Mouse (Mus musculus) hindbrain, embryonic 12.5 days (tissue): ENCODE measurements at regions not wholly inside any gene's neighbourhood (a gene's known extent, or its start where the extent isn't known, plus 50 kb on each side); places are given as distances from the start of the nearest gene placed in this dataset.

Source experiments
- ATAC-seq: fragments of 200-750 bp; cut with Nextera tagmentation; 2 replicates; pipeline ENCODE4 v1.8.0; 2017; ENCODE audit warnings: moderate TSS enrichment; ENCODE audit not compliant: low FRiP score
- H3K27ac ChIP-seq: fragments of 300-500 bp; sonication (generic); 2 replicates; pipeline ENCODE4 v1.5.1; 2016; ENCODE audit warnings: mild to moderate bottlenecking
- H3K27me3 ChIP-seq: fragments of 300-500 bp; sonication (generic); 2 replicates; pipeline ENCODE4 v1.6.1; 2016; ENCODE audit warnings: mild to moderate bottlenecking
- H3K36me3 ChIP-seq: fragments of 300-500 bp; sonication (generic); 2 replicates; pipeline ENCODE4 v1.6.1; 2016; ENCODE audit warnings: mild to moderate bottlenecking
- H3K4me1 ChIP-seq: fragments of 300-500 bp; sonication (generic); 2 replicates; pipeline ENCODE4 v1.6.1; 2016
- H3K4me2 ChIP-seq: fragments of 300-500 bp; sonication (generic); replicated peaks from 2 replicates; pipeline ENCODE4 v1.6.1; 2016; ENCODE audit warnings: mild to moderate bottlenecking
- H3K4me3 ChIP-seq: fragments of 300-500 bp; sonication (generic); 2 replicates; pipeline ENCODE4 v1.5.1; 2016; ENCODE audit warnings: mild to moderate bottlenecking
- H3K9ac ChIP-seq: fragments of 300-500 bp; sonication (generic); 2 replicates; pipeline ENCODE4 v1.6.1; 2016; ENCODE audit warnings: mild to moderate bottlenecking, moderate library complexity
- H3K9me3 ChIP-seq: fragments of 300-500 bp; sonication (generic); replicated peaks from 2 replicates; pipeline ENCODE4 v1.6.1; 2016; ENCODE audit warnings: mild to moderate bottlenecking
- WGBS: fragments of 180-500 bp; shearing (Covaris S2); methylation state at CpG from one replicate; pipeline ENCODE4 v1.1.7; 2016; 5-methylcytosine and 5-hydroxymethylcytosine counted together

DNA sequence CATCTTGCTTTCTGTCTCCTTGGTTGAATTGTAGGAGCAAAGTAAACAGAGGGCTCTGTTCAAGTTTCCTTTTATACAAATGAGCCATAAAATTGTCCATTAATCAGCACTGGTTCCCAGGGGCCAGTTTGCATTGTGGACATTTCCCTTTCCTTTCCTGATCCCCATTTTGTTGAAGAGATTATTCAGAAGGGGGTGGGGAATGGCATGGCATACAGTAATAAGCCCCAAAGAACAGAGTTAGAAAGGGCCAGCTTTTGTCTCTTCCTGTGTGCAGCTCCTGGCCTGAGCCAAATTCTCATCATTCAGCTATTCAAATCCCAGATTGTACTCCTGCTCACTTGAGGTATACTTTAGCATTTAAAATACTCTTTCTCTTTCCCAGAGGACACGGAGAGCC is 441.8 kb downstream of the Epha4 start:
- WGBS: 56% methylated on average over 1 of the region's 1 CpGs

DNA sequence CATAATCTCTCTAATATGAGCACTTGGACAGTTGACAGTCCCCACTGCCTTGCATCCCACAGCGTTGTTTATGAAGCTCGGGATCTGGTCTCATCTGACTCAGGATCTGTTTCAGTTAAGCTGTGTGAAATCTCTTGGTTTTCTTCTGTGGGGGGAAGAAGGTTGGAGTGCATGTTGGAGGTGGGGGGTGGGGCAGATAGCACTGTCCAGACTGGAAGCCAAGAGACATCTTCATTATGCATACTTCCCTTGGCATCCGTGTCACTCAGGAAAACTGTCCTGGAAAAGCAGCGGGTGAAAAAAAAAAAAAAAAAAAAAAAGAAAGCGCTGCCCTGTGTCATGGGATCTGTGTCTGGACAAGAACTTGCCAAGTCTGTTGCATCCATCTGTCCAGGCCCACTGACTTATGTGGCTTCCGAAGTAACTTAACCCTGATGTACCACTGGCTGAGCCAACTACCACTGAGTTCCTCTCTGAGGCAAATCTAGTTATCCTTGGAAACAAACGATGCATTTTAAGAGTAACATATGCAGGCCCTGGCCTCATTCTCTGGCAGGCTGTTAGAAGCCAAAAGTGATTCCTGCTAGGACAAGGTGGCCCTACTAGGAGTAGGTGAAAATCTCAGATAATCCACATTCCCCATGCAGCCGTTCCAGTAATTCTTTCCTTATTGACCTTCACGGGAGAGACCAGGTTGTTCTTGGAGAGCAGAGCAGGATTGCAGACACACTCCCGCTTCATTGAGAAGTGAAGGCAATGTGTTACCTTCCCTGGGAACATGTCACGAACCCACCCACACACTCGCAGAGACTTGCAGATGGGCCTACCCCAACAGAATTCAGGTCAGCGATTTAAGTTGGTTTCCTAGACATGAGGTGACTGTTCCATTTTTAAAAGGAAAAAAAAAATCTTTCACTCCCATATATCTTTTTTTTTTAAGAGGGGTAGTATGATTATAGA is 439.7 kb downstream of the Epha4 start:
- no peak overlapping the region for H3K9ac ChIP-seq
- no peak overlapping the region for H3K4me3 ChIP-seq
- no peak for ATAC-seq
- no peak overlapping the region for H3K4me2 ChIP-seq
- no peaks in the 10 kb centered on the region for H3K9me3 ChIP-seq
- 79% methylated on average over 13 of the region's 13 CpGs for WGBS
- H3K36me3 ChIP-seq: no peaks in the 10 kb centered on the region
- H3K27me3 ChIP-seq: no peaks in the 10 kb centered on the region
- H3K27ac ChIP-seq: no peak overlapping the region
- H3K4me1 ChIP-seq: peaks cover 3% of the 10 kb centered on the region; the same call in 1 of the 2 replicates

More for the DNA sequence above, 441.8 kb downstream of the Epha4 start:
- no peak overlapping the region for H3K4me3 ChIP-seq
- peak; percentile 60 for ATAC-seq
- H3K27me3 ChIP-seq: no peaks in the 10 kb centered on the region
- H3K4me1 ChIP-seq: peaks cover 3% of the 10 kb centered on the region; the same call in 1 of the 2 replicates
- no peaks in the 10 kb centered on the region for H3K9me3 ChIP-seq
- no peak overlapping the region for H3K27ac ChIP-seq
- no peak overlapping the region for H3K9ac ChIP-seq
- no peak overlapping the region for H3K4me2 ChIP-seq
- no peaks in the 10 kb centered on the region for H3K36me3 ChIP-seq

DNA sequence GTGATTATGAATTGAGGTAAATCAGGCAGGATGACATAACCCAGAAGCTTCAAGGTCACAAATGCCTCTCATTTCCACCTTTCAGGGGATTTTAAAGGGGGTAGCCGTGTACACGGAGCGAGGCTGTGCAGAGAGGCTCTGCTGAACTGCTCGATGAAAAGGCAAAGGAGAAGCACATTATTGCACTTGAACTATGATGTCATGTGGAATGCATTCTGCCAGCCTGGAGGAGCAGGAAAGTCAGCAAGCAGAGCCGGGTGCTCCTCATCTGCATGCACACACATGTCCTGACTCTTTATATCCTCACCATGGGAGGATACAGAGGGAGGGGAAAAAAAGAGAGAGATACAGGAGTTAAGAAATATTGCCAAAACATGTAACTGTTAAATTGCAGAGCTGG is 434.1 kb downstream of the Epha4 start:
- no peak for ATAC-seq
- H3K27ac ChIP-seq: no peak overlapping the region
- peaks cover 24% of the 10 kb centered on the region for H3K4me1 ChIP-seq
- H3K9ac ChIP-seq: no peak overlapping the region
- WGBS: 37% methylated on average over 5 of the region's 5 CpGs
- H3K4me2 ChIP-seq: no peak overlapping the region
- no peak overlapping the region for H3K4me3 ChIP-seq
- no peaks in the 10 kb centered on the region for H3K36me3 ChIP-seq
- no peaks in the 10 kb centered on the region for H3K9me3 ChIP-seq
- no peaks in the 10 kb centered on the region; the same call in 1 of the 2 replicates for H3K27me3 ChIP-seq

DNA sequence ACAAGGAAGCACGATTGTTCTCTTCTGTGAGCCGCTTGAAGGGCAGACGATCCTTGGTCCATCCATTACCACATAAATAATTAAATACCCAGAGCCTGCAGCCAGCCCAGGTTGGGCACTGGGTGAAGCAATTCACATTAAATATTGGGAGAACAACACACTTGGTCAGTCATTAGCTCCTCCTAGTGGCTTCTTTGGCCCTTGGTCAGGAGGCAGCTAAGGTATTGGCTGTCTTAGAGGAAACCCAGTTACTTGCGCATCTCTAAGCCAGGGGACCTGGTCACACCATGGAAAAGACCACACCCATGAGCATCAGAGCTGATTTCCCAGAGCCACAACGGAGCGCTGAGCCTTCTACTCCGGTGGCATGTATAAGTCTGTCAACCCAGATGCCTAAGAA is 433.2 kb downstream of the Epha4 start:
- Histone ChIP-seq H3K36me3 (no peaks in the 10 kb centered on the region), H3K4me1 (peaks cover 24% of the 10 kb centered on the region), H3K27ac (no peak overlapping the region), H3K9me3 (no peaks in the 10 kb centered on the region), H3K4me2 (no peak overlapping the region), H3K27me3 (no peaks in the 10 kb centered on the region; the same call in 1 of the 2 replicates), H3K4me3 (no peak overlapping the region), H3K9ac (no peak overlapping the region)
- ATAC-seq: peak; percentile 40; the same call in 1 of the 2 replicates
- WGBS: 41% methylated on average over 7 of the region's 7 CpGs

DNA sequence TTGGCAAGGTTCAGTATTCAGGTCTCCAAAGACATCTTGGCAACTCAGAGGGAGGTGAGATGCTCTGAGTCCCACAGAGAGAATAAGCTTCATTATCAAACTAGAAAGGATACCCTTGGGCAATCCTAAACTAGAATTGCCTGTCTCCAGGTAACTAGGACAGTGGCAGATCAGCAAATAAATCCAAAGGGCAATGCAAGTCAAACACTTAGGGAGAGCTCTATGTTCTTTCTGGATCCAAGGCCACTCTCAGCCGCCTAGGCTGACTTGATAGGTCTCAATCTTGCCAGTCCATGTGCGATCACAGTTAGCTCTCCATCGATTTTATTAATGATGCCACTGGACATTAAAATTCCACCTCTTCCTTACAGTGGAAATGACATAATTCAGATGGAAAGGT is 432.5 kb downstream of the Epha4 start:
- H3K9ac ChIP-seq: no peak overlapping the region
- H3K36me3 ChIP-seq: no peaks in the 10 kb centered on the region
- H3K27me3 ChIP-seq: no peaks in the 10 kb centered on the region; the same call in 1 of the 2 replicates
- WGBS: 94% methylated on average over 3 of the region's 3 CpGs
- H3K27ac ChIP-seq: no peak overlapping the region
- H3K4me3 ChIP-seq: no peak overlapping the region
- no peak for ATAC-seq
- no peak overlapping the region for H3K4me2 ChIP-seq
- no peaks in the 10 kb centered on the region for H3K9me3 ChIP-seq
- H3K4me1 ChIP-seq: peaks cover 24% of the 10 kb centered on the region

DNA sequence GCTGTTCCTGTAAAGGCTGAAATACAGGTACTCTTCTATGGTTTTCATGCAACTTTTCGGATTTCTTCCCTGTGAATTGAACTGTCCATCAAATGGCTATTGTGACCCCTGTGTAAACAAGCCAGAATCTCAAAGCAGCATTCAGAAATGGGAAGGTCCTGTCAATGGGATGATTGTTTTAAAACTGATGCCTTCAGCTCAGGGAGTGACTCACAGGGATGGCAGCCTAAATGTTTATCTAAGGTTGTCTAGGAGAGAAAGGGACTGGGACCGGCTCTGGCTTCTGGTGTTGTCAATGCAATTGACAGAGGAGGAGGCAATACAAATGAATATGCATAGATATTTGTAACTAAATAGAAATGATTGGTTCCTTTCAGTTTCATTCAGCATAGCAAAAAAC is 421.3 kb downstream of the Epha4 start:
- Histone ChIP-seq H3K27me3 (no peaks in the 10 kb centered on the region), H3K36me3 (no peaks in the 10 kb centered on the region), H3K4me3 (no peak overlapping the region), H3K27ac (no peak overlapping the region), H3K9me3 (no peaks in the 10 kb centered on the region), H3K4me2 (no peak overlapping the region), H3K4me1 (no peaks in the 10 kb centered on the region), H3K9ac (no peak overlapping the region)
- 22% methylated on average over 2 of the region's 2 CpGs for WGBS
- no peak for ATAC-seq

DNA sequence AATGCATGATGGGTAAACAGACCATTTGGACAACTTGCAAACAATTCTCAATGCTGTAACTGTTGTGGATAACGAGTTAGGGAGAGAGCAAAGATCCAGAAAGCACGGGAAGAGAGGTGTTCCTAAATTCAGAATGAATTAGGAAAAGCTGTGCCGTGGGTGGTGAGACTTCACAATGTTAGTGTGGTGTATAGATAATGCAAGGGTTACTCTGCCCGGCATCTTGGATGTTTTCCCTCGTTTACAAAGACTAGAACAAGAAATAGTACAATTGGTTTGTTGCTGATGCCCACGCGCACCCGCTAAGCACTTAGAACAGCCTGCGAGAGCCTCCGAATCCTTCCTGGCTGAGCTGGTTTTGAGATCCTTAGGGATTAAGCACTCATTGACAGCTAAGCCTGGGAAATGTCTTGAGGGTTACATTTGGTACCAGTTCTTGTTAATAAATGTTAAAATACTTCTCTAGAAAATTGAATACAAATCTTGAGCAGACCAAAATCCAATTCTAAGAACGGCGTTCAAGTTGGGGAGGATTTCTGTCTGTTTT is 413.1 kb downstream of the Epha4 start:
- H3K27ac ChIP-seq: no peak overlapping the region
- H3K27me3 ChIP-seq: peaks cover 4% of the 10 kb centered on the region
- ATAC-seq: no peak
- no peaks in the 10 kb centered on the region for H3K9me3 ChIP-seq
- H3K4me3 ChIP-seq: no peak overlapping the region
- H3K4me1 ChIP-seq: peaks cover 7% of the 10 kb centered on the region; the same call in 1 of the 2 replicates
- no peak overlapping the region for H3K4me2 ChIP-seq
- H3K36me3 ChIP-seq: no peaks in the 10 kb centered on the region
- no peak overlapping the region for H3K9ac ChIP-seq
- 47% methylated on average over 12 of the region's 12 CpGs for WGBS

DNA sequence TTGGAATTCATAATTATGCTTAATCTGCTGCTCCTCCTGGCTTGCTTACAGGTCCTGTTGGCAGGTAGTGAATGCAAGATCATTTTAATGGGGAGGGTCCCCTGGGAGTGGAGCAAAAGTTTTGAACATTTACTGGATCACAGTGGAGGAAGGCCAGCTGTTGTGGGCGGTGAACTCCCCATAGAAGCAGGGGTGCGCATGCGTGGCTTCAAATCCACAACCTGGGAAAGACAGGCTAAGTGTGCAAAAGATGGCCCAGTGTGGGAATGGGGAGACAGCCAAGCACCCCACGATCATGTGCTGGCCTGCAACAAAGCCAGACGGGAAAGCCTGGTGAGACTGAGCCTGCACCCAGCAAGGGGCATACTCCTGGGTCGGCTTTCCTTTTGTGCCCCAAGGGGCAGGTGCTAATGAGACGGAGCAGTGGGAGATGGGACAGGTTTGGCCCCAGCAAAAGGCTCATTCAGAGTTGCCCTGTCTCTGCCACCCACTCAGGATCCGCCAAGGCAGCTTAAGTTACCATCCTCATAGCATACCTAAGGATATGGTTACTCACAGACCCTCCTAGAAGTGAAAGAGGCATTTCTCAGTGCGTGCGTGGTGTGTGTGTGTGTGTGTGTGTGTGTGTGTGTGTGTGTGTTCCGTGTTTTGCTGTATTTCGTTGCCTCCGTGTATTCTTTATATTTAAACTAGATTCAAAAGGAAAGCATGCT is 412.3 kb downstream of the Epha4 start:
- Histone ChIP-seq H3K9me3 (no peaks in the 10 kb centered on the region), H3K9ac (no peak overlapping the region), H3K36me3 (no peaks in the 10 kb centered on the region), H3K27ac (no peak overlapping the region), H3K4me2 (no peak overlapping the region), H3K4me1 (peaks cover 7% of the 10 kb centered on the region; the same call in 1 of the 2 replicates), H3K4me3 (no peak overlapping the region), H3K27me3 (peaks cover 4% of the 10 kb centered on the region)
- 41% methylated on average over 13 of the region's 13 CpGs for WGBS
- no peak for ATAC-seq

DNA sequence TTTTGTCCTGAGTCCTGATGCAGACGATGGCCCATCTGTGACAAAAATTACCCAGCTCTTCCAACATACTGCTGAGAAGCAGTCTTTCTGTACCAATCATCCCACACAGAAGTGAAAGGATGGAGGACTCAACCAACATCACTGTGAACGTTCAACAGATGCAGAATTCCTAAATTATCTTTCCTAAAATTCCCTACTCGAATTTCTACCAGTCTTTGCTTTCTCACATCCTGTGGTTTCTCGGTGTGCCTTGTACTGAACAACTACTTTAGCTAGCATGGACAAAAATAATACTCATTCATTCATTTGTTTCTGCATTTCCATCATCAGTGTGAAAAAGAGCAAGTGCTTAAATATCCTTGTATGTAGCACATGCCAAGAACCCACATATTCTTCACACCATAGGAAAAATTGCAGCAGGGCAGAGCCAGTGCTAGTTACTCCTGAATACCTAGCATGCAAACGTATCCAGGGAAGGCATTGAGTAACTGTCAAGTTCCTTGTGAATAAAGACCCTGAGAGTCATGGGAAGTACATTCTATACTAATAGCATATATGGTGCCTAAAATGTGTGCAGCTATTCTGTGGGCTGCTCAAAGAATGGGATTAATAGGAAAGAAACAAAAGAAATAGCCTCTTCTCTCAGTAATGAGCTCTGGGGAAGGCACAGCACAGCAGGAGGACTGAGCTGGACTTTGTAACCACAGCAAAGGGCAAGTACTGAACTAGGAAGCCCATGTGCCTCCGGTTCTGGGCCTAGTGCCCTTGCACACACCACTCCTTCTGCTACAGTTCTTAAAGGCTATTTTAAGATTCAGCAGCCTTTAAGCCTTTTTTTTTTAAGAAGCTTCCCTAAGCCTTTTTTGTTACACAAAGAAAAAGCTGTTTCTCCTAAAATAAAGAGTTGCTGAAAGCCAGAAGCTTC is 404.8 kb downstream of the Epha4 start:
- H3K27me3 ChIP-seq: no peaks in the 10 kb centered on the region
- no peak overlapping the region for H3K4me3 ChIP-seq
- no peak overlapping the region for H3K27ac ChIP-seq
- H3K9ac ChIP-seq: no peak overlapping the region
- H3K4me1 ChIP-seq: no peaks in the 10 kb centered on the region
- H3K9me3 ChIP-seq: no peaks in the 10 kb centered on the region
- H3K4me2 ChIP-seq: no peak overlapping the region
- WGBS: 66% methylated on average over 6 of the region's 6 CpGs
- no peaks in the 10 kb centered on the region for H3K36me3 ChIP-seq
- ATAC-seq: no peak

DNA sequence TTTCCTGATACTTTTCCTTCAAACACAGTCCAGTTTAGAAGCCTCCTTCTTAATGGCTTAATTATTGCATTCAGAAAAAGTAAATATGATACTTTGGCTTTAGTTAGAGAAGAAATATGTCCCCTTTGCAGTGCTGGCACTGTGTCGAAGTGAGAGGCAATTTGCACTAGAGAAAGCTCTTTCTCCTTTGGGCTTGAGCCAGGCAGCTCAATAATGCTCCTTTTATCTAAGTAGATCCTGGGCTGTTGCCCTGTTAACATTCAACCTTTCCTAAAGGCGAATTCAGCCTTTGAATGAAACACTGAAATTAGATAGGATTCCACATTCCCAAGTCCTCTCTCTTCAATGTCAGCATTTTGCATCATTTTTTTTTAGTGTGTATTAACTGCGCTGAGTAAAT is 386.5 kb downstream of the Epha4 start:
- no peak overlapping the region for H3K9ac ChIP-seq
- no peak overlapping the region for H3K4me3 ChIP-seq
- H3K4me2 ChIP-seq: no peak overlapping the region
- no peaks in the 10 kb centered on the region for H3K9me3 ChIP-seq
- no peaks in the 10 kb centered on the region for H3K4me1 ChIP-seq
- no peak for ATAC-seq
- H3K27ac ChIP-seq: no peak overlapping the region
- H3K36me3 ChIP-seq: no peaks in the 10 kb centered on the region
- no peaks in the 10 kb centered on the region for H3K27me3 ChIP-seq
- WGBS: 60% methylated on average over 3 of the region's 3 CpGs

DNA sequence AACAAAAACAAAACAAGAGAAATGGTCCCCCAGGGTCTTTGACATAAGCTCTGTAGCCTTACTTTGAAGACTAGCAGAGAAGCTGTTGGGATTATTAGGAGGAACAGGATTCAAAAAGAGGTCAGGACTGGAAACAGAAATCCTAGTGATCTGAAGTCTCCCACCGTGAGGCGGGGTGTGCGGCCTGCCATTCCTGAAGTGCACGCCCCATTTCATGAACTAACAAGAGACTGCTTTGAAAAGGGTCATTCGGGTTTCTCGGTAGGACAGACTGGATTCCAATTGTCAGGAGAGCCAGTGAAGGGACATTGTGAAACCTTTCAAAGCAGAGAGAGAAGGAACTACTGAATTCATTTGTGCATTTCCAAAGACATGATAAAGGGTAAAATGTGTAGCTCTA is 377.2 kb downstream of the Epha4 start:
- no peaks in the 10 kb centered on the region for H3K9me3 ChIP-seq
- no peak for ATAC-seq
- H3K27me3 ChIP-seq: no peaks in the 10 kb centered on the region
- no peak overlapping the region for H3K27ac ChIP-seq
- H3K4me2 ChIP-seq: no peak overlapping the region
- no peak overlapping the region for H3K4me3 ChIP-seq
- H3K36me3 ChIP-seq: no peaks in the 10 kb centered on the region
- peaks cover 8% of the 10 kb centered on the region for H3K4me1 ChIP-seq
- 8% methylated on average over 6 of the region's 6 CpGs for WGBS
- H3K9ac ChIP-seq: no peak overlapping the region
